Mouse (Mus musculus): Measurements from ENCODE around the gene Mpzl3.

DNA sequence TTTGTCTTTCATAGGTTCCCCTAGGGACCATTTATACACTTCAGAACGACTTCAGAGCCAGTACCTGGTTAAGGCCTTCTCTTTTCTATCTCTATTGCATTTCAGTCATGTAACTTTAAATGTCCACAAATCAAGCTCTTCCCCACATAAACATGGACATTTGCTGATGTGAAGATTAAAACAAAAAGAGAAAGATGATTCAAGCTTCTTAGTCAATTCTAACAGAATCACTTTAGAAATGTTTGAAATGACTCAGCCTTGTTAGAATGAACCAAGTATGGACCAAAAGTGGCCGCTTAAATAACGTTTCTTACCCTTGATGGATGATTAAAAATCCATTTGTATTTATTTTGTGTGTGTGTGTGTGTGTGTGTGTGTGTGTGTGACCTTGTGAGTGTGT lies 31.3 kb upstream of the Mpzl3 start:
- TF ChIP-seq CTCF (IDR thresholded peaks at IDR 0.05; ENCODE audit: low read depth) (no peak), EP300 (IDR thresholded peaks at IDR 0.05; ENCODE audit: low read depth) (no peak)

All from liver, embryonic 14.5 days (tissue).